Comparison of ENCODE assay signal across 14 mouse cellular contexts in genomic region chr4:37361254-37361653, GRCm38 (mm10).
"Had no signal": no experiment of that assay in that cellular context is flagged by ENCODE, and none has a peak within 500 bp of the region (broad histone marks: within the 10 kb centered on the region; RNA-seq: fewer than 3 reads in every experiment).

No protein-coding gene starts in this region.

- DNase-seq: forebrain, postnatal 0 days; gastrocnemius, postnatal 14 days; gastrocnemius, postnatal 36 days; heart, adult 11 months; heart, adult 2 months; heart, postnatal 14 days; heart, postnatal 36 days; kidney, adult 11 months; kidney, adult 2 months; kidney, adult 9 months; kidney, postnatal 14 days; kidney, postnatal 36 days; layer of hippocampus, adult 9-11 months; layer of hippocampus, postnatal 36 days had no signal
